Mouse (Mus musculus) embryonic facial prominence, embryonic 12.5 days (tissue): Measurements from ENCODE around the gene Sycp1. TPM values are rescaled to one million over a fixed set of nuclear protein-coding genes. Genes with fewer than 3 reads are reported as not detected.

Experiments used
- ATAC-seq: fragments of 200-750 bp; cut with Nextera tagmentation; 2 replicates; pipeline ENCODE4 v1.8.0; 2017; ENCODE audit not compliant: insufficient number of reproducible peaks, insufficient read depth, low FRiP score, low TSS enrichment
- H3K27ac ChIP-seq: fragments of 300-500 bp; sonication (generic); 2 replicates; pipeline ENCODE4 v1.5.1; 2016; ENCODE audit warnings: mild to moderate bottlenecking
- H3K27me3 ChIP-seq: fragments of 300-500 bp; sonication (generic); 2 replicates; pipeline ENCODE4 v1.6.1; 2016; ENCODE audit warnings: mild to moderate bottlenecking, moderate library complexity
- H3K36me3 ChIP-seq: fragments of 300-500 bp; sonication (generic); 2 replicates; pipeline ENCODE4 v1.6.1; 2016; ENCODE audit warnings: mild to moderate bottlenecking
- H3K4me1 ChIP-seq: fragments of 300-500 bp; sonication (generic); 2 replicates; pipeline ENCODE4 v1.6.1; 2016
- H3K4me2 ChIP-seq: fragments of 300-500 bp; sonication (generic); replicated peaks from 2 replicates; pipeline ENCODE4 v1.6.1; 2016; ENCODE audit warnings: mild to moderate bottlenecking, moderate library complexity
- H3K4me3 ChIP-seq: fragments of 300-500 bp; sonication (generic); 2 replicates; pipeline ENCODE4 v1.5.1; 2016; ENCODE audit warnings: mild to moderate bottlenecking
- H3K9ac ChIP-seq: fragments of 300-500 bp; sonication (generic); 2 replicates; pipeline ENCODE4 v1.6.1; 2016; ENCODE audit warnings: mild to moderate bottlenecking, moderate library complexity
- H3K9me3 ChIP-seq: fragments of 300-500 bp; sonication (generic); 2 replicates; pipeline ENCODE4 v1.6.1; 2016; ENCODE audit warnings: mild to moderate bottlenecking, moderate library complexity
- WGBS: fragments of 180-500 bp; shearing (Covaris S2); methylation state at CpG from one replicate; pipeline ENCODE4 v1.1.7; 2016; 5-methylcytosine and 5-hydroxymethylcytosine counted together
- polyA plus RNA-seq: library from polyadenylated mRNA; unstranded; fragments of >200 nt; fragmentation: Nextera tagmentation; extraction: Ambion mirVana; gene quantifications from 2 replicates; pipeline ENCODE4 v1.2.1, GENCODE M21; 2016

The Sycp1 gene
- polyA plus RNA-seq, 1 experiment from 2014 or later: not detected

DNA sequence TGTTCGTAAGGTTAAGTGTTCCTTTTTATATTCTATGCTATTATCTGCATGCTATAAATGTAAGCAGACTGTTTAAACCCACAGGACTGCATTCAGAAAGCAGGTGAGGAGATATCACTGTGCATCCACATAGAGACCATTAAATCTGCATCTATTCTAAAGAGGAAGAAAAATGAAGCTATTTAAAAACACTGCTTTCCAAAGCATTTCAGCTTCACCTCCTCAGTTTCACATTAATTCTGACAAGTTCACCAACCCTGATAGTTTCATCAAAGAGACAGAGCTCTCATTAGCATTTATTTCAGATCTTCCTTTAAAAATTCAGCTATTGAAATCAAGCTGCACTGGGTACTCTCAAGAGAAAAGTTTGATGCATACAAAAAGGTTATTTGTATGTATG lies 2.2 kb upstream of the Sycp1 start:
- no peak overlapping the region for H3K4me3 ChIP-seq
- no peak overlapping the region for H3K9ac ChIP-seq
- no peaks in the 10 kb centered on the region for H3K27me3 ChIP-seq
- H3K4me1 ChIP-seq: no peaks in the 10 kb centered on the region
- H3K9me3 ChIP-seq: peaks cover 9% of the 10 kb centered on the region; the same call in 1 of the 2 replicates
- ATAC-seq: no peak
- WGBS: 93% methylated on average over 1 of the region's 1 CpGs
- H3K36me3 ChIP-seq: no peaks in the 10 kb centered on the region
- H3K27ac ChIP-seq: no peak overlapping the region
- no peak overlapping the region for H3K4me2 ChIP-seq

DNA sequence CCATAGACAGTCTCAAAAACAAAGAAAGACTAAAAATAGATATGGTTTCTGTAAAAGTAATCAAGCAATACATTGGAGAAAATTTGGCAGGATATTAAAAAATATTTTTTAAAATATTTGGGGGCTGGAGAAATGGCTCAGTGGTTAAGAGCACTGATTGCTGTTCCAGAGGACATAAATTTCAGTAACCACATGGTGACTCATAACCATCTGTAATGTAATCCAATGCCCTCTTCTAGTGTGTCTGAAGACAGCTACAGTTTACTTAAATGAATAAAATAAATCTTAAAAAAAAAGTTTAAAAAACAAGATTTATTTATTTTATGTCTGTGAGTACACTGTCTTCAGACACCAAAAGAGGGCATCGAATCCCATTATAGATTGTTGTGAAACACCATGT lies 36.8 kb downstream of the Sycp1 start:
- ATAC-seq: no peak
- Histone ChIP-seq H3K27me3 (no peaks in the 10 kb centered on the region), H3K9ac (no peak overlapping the region), H3K36me3 (no peaks in the 10 kb centered on the region), H3K4me3 (no peak overlapping the region), H3K27ac (no peak overlapping the region), H3K4me2 (no peak overlapping the region), H3K4me1 (no peaks in the 10 kb centered on the region), H3K9me3 (no peaks in the 10 kb centered on the region)
- 93% methylated on average over 1 of the region's 1 CpGs for WGBS

DNA sequence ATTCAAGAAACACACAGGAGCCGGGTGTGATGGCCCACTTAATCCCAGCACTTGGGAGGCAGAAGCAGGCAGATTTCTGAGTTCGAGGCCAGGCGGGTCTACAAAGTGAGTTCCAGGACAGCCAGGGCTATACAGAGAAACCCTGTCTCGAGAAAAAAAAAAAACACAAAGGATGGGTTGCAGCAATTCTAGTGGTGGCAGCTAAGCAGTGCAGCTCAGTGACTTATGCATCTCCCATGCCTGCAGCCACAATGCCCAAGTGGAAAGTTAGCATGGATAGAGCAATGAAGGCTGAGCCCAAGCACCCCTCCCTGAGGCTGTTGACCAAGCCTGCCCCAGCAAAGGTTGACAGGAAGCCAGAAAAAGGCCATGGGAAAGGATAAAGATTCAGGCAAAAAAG lies 55.4 kb downstream of the Sycp1 start:
- H3K27me3 ChIP-seq: no peaks in the 10 kb centered on the region

DNA sequence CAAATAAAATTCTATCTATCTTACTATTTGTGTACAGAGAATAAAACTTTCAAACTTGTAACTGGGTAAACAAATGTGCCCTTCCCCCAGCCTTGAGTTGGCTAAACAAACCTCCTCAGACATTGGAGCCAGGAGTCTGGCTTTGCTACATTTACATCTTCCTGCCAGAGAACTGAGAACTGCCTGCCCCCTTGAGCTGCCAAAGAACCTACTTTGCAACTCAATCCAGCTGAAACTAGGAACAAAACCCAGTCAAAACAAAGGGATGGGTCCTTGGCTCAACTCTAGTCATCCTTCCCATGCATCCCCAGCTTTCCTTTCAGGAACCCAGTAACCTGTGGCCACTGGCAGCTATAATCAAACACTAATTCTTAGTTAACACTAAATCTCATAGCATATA lies 87.2 kb downstream of the Sycp1 start:
- H3K4me2 ChIP-seq: no peak overlapping the region
- H3K9ac ChIP-seq: no peak overlapping the region
- ATAC-seq: no peak
- no peaks in the 10 kb centered on the region for H3K4me1 ChIP-seq
- H3K36me3 ChIP-seq: no peaks in the 10 kb centered on the region
- no peaks in the 10 kb centered on the region for H3K27me3 ChIP-seq
- H3K27ac ChIP-seq: no peak overlapping the region
- H3K4me3 ChIP-seq: no peak overlapping the region
- no peaks in the 10 kb centered on the region for H3K9me3 ChIP-seq

More for the DNA sequence above, 55.4 kb downstream of the Sycp1 start:
- Histone ChIP-seq H3K4me2 (no peak overlapping the region), H3K4me3 (no peak overlapping the region), H3K36me3 (no peaks in the 10 kb centered on the region), H3K9ac (no peak overlapping the region), H3K4me1 (no peaks in the 10 kb centered on the region), H3K27ac (no peak overlapping the region), H3K9me3 (no peaks in the 10 kb centered on the region)
- 84% methylated on average over 4 of the region's 4 CpGs for WGBS
- ATAC-seq: no peak

DNA sequence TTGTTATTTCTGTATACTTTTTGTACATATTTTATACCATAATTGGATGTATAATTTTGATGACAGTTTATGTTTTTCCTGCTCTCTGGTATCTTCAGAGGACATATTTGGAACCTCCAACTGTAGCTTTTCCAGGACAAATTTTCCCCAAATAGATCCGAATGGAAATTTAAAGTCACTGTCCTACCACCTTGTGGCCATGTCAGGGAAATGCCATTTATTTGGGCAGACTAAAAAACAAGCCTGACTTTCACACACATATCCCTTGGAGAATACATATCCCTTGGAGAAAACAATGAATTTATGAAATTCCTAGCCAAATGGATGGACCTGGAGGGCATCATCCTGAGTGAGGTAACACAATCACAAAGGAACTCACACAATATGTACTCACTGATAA lies 93.5 kb downstream of the Sycp1 start:
- Histone ChIP-seq H3K9me3 (no peaks in the 10 kb centered on the region), H3K4me3 (no peak overlapping the region), H3K9ac (no peak overlapping the region), H3K36me3 (no peaks in the 10 kb centered on the region), H3K4me2 (no peak overlapping the region), H3K27me3 (no peaks in the 10 kb centered on the region), H3K27ac (no peak overlapping the region), H3K4me1 (no peaks in the 10 kb centered on the region)
- WGBS: 50% methylated on average over 1 of the region's 1 CpGs
- ATAC-seq: no peak

DNA sequence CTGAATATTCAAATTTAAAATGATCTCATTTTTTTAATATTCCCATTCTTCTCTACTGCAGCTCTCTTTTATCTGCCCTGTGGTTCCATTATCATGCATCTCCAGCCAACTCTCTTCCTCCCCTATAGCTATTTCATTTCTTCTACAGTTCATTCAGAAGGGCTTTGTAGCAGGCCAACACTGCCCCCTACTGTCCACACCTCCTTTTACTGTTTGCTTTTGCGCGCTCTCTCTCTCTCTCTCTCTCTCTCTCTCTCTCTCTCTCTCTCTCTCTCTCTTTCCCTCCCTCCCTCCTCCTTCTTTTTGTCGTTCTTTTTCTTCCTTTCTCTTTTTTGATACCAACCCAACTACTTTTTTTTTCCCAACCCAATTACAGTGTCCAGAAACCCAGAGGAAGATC lies 132.0 kb downstream of the Sycp1 start:
- H3K9ac ChIP-seq: no peak overlapping the region
- WGBS: 3% methylated on average over 3 of the region's 3 CpGs
- no peak overlapping the region for H3K4me3 ChIP-seq
- no peak overlapping the region for H3K4me2 ChIP-seq
- H3K27ac ChIP-seq: no peak overlapping the region
- H3K9me3 ChIP-seq: no peaks in the 10 kb centered on the region
- no peaks in the 10 kb centered on the region for H3K4me1 ChIP-seq
- no peaks in the 10 kb centered on the region for H3K27me3 ChIP-seq
- no peak for ATAC-seq
- H3K36me3 ChIP-seq: no peaks in the 10 kb centered on the region

DNA sequence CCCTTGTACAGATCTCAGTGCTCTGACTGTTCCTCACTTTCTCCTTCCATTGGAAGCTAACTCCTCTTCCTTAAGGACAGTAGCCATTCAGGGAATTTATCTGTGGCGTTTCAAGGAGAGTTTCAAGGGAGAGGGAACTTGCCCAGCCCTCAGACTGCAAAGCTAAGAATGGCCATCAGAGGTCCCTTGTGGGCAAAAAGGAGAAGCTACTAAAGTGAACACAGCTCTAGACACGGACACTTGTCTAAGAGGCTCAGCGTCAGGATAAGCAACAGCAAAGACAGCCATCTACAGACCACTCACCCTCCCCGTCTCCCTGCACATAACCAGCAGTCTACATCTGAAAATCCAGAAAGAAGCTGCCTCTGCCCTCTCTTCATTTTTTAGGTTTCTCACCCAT lies 148.5 kb downstream of the Sycp1 start:
- 49% methylated on average over 4 of the region's 4 CpGs for WGBS
- ATAC-seq: no peak

DNA sequence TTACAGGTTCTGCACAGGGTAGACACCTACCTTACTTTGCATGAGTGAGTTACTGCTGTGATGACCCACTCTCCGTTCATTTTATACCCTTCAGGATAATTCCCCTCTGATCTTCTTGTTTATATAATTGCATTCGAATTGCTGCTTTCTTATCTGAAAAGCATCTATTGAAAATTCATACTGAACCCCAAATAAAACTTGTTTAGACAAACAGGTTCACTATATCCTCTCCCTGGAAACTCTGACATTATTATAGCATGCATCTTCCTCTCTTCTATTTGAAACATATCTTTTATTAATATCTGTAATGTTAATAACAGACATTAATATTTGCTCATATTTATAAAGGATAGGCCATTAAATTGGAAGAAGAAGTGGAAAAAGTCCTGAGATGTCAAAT lies 153.3 kb downstream of the Sycp1 start, which contains the start of gene Tshb:
TSS of gene Tshb (minus strand) at position 101 of the 400 bp plus-strand sequence.
- Histone ChIP-seq H3K4me3 (no peak within 1 kb of the TSS), H3K27ac (no peak within 1 kb of the TSS), H3K36me3 (no peaks in the 10 kb centered on the region), H3K4me2 (no peak within 1 kb of the TSS), H3K4me1 (no peaks in the 10 kb centered on the region), H3K9ac (no peak within 1 kb of the TSS), H3K27me3 (peaks cover 5% of the 10 kb centered on the region; the same call in 1 of the 2 replicates), H3K9me3 (no peaks in the 10 kb centered on the region)
- WGBS: 64% methylated on average over 2 of the region's 2 CpGs
- ATAC-seq: no peak

More for the DNA sequence above, 148.5 kb downstream of the Sycp1 start:
- no peaks in the 10 kb centered on the region for H3K9me3 ChIP-seq
- H3K27me3 ChIP-seq: peaks cover 5% of the 10 kb centered on the region; the same call in 1 of the 2 replicates
- no peak overlapping the region for H3K27ac ChIP-seq
- H3K4me2 ChIP-seq: no peak overlapping the region
- H3K4me3 ChIP-seq: no peak overlapping the region
- no peak overlapping the region for H3K9ac ChIP-seq
- H3K4me1 ChIP-seq: no peaks in the 10 kb centered on the region
- H3K36me3 ChIP-seq: no peaks in the 10 kb centered on the region

DNA sequence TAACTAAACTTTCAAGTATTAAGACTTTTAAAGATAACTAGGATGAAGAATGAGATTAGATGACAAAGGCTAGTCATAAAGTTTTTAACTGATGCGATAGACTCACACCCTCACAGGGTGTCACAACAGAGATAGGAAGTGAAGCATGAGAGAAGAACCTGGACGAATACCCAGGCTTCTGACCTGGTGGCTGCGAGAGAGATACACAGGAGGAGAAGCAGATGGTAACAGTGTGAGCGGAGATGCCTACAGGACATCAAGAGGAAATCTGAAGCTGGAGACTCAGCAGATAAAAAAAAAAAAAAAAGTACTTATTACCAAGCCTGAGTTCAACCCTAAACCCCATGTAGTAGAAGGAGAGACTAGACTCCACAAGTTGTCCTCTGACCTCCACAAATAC lies 162.9 kb downstream of the Sycp1 start:
- no peak overlapping the region for H3K4me2 ChIP-seq
- no peaks in the 10 kb centered on the region for H3K27me3 ChIP-seq
- no peak for ATAC-seq
- no peak overlapping the region for H3K27ac ChIP-seq
- H3K4me3 ChIP-seq: no peak overlapping the region
- H3K4me1 ChIP-seq: no peaks in the 10 kb centered on the region
- H3K9me3 ChIP-seq: no peaks in the 10 kb centered on the region
- WGBS: 84% methylated on average over 4 of the region's 4 CpGs
- no peaks in the 10 kb centered on the region for H3K36me3 ChIP-seq
- no peak overlapping the region for H3K9ac ChIP-seq

Other genes starting within 250 kb of the Sycp1 start
- 6.8 and 8.4 TPM in 2 replicates for gene Tspan2, start 201.6 kb downstream of the Sycp1 start, polyA plus RNA-seq
- 0.05 and 0.08 TPM in 2 replicates for gene Tshb, start 153.4 kb downstream of the Sycp1 start, polyA plus RNA-seq
- gene Nr1h5, start 28.0 kb upstream of the Sycp1 start, polyA plus RNA-seq: 0.14 TPM in 1 of 2 replicates, not detected in the other
- gene Sike1, start 59.6 kb upstream of the Sycp1 start, polyA plus RNA-seq: 53.3 and 58.7 TPM in 2 replicates
- 422 and 461 TPM in 2 replicates for gene Csde1, start 84.3 kb upstream of the Sycp1 start, polyA plus RNA-seq
- gene Nras, start 122.2 kb upstream of the Sycp1 start, polyA plus RNA-seq: 105 and 107 TPM in 2 replicates
- gene Ampd1, start 137.9 kb upstream of the Sycp1 start, polyA plus RNA-seq: 0.36 and 0.65 TPM in 2 replicates
- gene Dennd2c, start 166.5 kb upstream of the Sycp1 start, polyA plus RNA-seq: 7.4 and 8.4 TPM in 2 replicates
- 247 TPM in 2 replicates for gene Bcas2, start 235.6 kb upstream of the Sycp1 start, polyA plus RNA-seq